Mouse (Mus musculus): Measurements from ENCODE around the gene Clba1.

DNA sequence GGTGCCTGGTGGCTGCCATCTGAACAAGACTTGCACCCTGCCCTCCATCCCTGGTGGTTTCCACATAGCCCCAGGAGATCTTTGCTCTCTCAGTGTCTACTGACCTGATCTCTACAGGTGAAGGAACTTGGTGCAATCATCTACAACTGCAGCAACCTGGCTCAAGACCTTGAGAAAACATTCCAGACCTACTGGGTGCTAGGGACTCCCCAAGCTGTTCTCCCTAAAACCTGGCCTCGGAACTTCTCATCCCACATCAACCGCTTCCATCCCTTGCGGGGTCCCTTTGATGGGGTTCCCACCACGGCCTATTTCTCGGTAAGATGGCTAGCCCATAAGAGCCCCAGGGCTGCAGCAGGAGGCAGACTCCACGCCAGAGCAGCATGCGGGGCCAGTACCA lies 42.2 kb upstream of the Clba1 start:
- TF ChIP-seq CTCF (IDR thresholded peaks at IDR 0.05; ENCODE audit: control insufficient read depth, insufficient read depth, insufficient replicate concordance, low read depth, low read length) (no peak), POLR2A (IDR thresholded peaks at IDR 0.05; ENCODE audit: control insufficient read depth, low read depth, low read length) (no peak)

Data from testis, adult 2 months (tissue).